Mouse (Mus musculus) cerebellum, adult 2 months (tissue): ENCODE results near the gene Hist3h2a. TPM values are rescaled to one million over a fixed set of nuclear protein-coding genes. Genes with fewer than 3 reads are reported as not detected.

Experiments used
- DNase-seq, 2 experiments: peaks; one replicate each; pipeline ENCODE4 v3.0.0; 2021
- H3K27ac ChIP-seq: fragments of 200-500 bp; 2 replicates; pipeline ENCODE4 v1.5.1; 2012; ENCODE audit warnings: low read length, control low read depth, inconsistent platforms; ENCODE audit not compliant: insufficient read depth
- H3K27me3 ChIP-seq: fragments of 200-500 bp; 2 replicates; pipeline ENCODE4 v1.6.1; 2012; ENCODE audit warnings: inconsistent platforms, mild to moderate bottlenecking, low read length, moderate library complexity; ENCODE audit not compliant: control insufficient read depth, insufficient read depth
- H3K4me1 ChIP-seq: fragments of 200-500 bp; 2 replicates; pipeline ENCODE4 v1.6.1; 2011; ENCODE audit warnings: low read length; ENCODE audit not compliant: control insufficient read depth, insufficient read depth
- H3K4me3 ChIP-seq: fragments of 200-500 bp; replicated peaks from 2 replicates; pipeline ENCODE3; 2011; ENCODE audit warnings: mild to moderate bottlenecking, low read depth, low read length, control low read depth; ENCODE audit not compliant: insufficient read depth
- CTCF ChIP-seq: fragments of 200-500 bp; IDR thresholded peaks from 2 replicates; pipeline ENCODE4 v1.5.1; 2011; ENCODE audit warnings: low read depth, mild to moderate bottlenecking, control low read depth, low read length, moderate library complexity, borderline replicate concordance; ENCODE audit not compliant: insufficient read depth
- POLR2A ChIP-seq: fragments of 200-500 bp; IDR thresholded peaks from 2 replicates; pipeline ENCODE4 v1.6.1; 2011; ENCODE audit warnings: low read length, control low read depth, borderline replicate concordance; ENCODE audit not compliant: insufficient read depth
- WGBS: fragments of 180-500 bp; shearing (Covaris S2); methylation state at CpG from one replicate; pipeline ENCODE4 v1.1.7; 2018; 5-methylcytosine and 5-hydroxymethylcytosine counted together
- polyA plus RNA-seq: library from polyadenylated mRNA; depleted of rRNA; stranded (reverse); fragments of >200 nt; gene quantifications from 2 replicates; pipeline ENCODE4 v1.2.3, GENCODE M21; 2012; rRNA removed

Hist3h2a gene
- polyA plus RNA-seq, 1 experiment, result 41.3 TPM

DNA sequence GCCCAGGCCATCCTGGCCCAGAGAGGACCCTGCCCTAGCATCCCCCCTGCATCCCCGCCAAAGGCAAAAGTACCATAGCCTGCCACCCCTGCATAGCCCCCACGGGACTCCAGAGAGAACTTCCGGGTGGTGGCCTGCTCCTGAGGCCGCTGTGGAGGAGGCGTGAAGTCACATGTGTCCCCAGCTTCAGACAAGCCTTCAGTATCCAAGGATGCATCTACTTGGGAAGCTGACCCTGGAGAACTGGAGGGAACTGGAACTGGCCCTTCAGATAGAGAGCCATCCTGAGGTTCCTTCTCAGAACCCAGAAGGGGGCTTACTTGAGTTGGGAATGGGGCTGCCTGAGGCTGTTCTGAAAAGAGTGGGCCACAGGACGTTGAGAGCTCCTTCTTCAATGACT, 45.3 kb downstream of the Hist3h2a start:
- Histone ChIP-seq H3K4me1 (no peaks in the 10 kb centered on the region), H3K27ac (no peak overlapping the region), H3K27me3 (no peaks in the 10 kb centered on the region), H3K4me3 (no peak overlapping the region)
- no peak for DNase-seq
- TF ChIP-seq POLR2A (no peak), CTCF (no peak)
- WGBS, result 84% methylated on average over 6 of the region's 6 CpGs

DNA sequence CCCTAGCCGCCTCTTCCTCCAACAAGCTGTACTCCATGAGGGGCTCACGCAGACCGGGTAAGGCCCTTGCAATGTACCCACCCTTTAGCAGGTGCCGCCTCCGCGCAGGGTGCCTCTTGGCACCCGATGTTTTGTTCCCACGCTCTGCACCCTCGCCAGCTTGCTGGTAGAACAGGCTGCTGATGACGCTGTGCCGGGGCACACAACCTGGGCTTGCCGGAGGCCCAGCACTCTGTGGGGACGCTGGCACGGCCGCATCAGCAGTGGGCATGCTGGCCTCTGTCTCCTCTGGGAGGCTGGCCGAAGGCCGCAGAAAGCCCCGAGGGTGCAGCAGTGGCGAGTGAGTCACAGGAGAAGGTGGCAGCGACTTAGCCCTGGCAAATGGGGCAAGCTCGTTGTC, 46.1 kb downstream of the Hist3h2a start:
- TF ChIP-seq POLR2A (no peak), CTCF (no peak)
- WGBS, result 85% methylated on average over 21 of the region's 21 CpGs
- Histone ChIP-seq H3K27ac (no peak overlapping the region), H3K27me3 (no peaks in the 10 kb centered on the region), H3K4me3 (no peak overlapping the region), H3K4me1 (no peaks in the 10 kb centered on the region)
- DNase-seq, result no peak

DNA sequence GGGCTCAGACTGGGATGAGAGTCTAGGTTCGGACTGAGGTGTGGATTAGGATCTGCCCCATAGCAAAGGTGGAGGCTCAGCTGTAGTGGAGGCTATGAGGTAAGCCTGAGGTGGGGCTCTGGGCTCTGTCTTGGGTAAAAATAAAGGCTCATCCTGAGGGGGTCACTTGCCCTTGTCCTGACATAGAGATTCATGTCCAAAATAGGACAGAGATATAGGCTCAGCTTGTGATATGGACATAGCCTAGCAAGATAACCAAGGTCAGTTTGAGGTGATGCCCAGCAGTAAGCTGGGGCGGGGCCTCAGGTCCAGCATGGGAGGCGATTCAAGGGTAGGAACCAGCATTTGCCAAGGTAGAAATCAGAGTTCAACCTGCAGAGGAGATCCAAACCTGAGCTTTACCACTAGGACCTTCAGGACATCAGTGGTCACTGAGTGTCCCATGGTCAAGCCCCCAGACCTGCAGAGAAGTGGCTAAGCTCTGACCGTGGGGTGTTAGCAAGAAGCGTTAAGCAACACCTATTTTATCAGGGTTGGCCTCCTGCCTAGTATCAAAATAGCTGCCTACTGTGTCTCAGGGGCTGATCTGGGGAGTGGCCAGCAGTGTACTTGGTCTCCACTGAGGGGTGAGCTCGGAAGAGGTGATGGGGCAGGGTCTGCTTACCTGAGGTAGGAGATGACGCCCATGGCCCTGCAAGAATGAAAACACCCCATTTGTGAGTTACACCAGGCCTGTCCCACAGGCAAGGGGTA, 48.0 kb downstream of the Hist3h2a start:
- H3K27me3 ChIP-seq, result no peaks in the 10 kb centered on the region
- no peak for TF ChIP-seq CTCF
- no peak for TF ChIP-seq POLR2A
- no peak overlapping the region for H3K4me3 ChIP-seq
- WGBS, result 76% methylated on average over 7 of the region's 7 CpGs
- no peaks in the 10 kb centered on the region for H3K4me1 ChIP-seq
- DNase-seq, result no peak
- no peak overlapping the region for H3K27ac ChIP-seq

Other genes with a start within 250 kb of the Hist3h2a start
- gene Olfr318, start 230.7 kb upstream of the Hist3h2a start, polyA plus RNA-seq, result not detected in 2 replicates
- gene Olfr317, start 215.5 kb upstream of the Hist3h2a start, polyA plus RNA-seq, result 0.03 TPM in 1 of 2 replicates, not detected in the other
- not detected in 2 replicates for gene Olfr316, start 202.0 kb upstream of the Hist3h2a start, polyA plus RNA-seq
- gene Olfr315, start 181.5 kb upstream of the Hist3h2a start, polyA plus RNA-seq, result not detected in 2 replicates
- not detected in 2 replicates for gene Olfr314, start 171.7 kb upstream of the Hist3h2a start, polyA plus RNA-seq
- 1.5 and 1.6 TPM in 2 replicates for gene Fam183b, start 152.7 kb upstream of the Hist3h2a start, polyA plus RNA-seq
- not detected in 2 replicates for gene Olfr313, start 139.7 kb upstream of the Hist3h2a start, polyA plus RNA-seq
- gene Olfr312, start 125.4 kb upstream of the Hist3h2a start, polyA plus RNA-seq, result not detected in 2 replicates
- gene Olfr311, start 115.4 kb upstream of the Hist3h2a start, polyA plus RNA-seq, result not detected in 2 replicates
- 22.5 and 24.5 TPM in 2 replicates for gene Gm12258, start 107.5 kb upstream of the Hist3h2a start, polyA plus RNA-seq
- 6.7 and 8.0 TPM in 2 replicates for gene 2810021J22Rik, start 87.5 kb upstream of the Hist3h2a start, polyA plus RNA-seq
- gene Zfp39, start 50.5 kb upstream of the Hist3h2a start, polyA plus RNA-seq, result 5.4 and 6.3 TPM in 2 replicates
- gene Btnl10, start 36.8 kb upstream of the Hist3h2a start, polyA plus RNA-seq, result not detected in 2 replicates
- 578 and 589 TPM in 2 replicates for gene Rnf187, start 15.8 kb upstream of the Hist3h2a start, polyA plus RNA-seq
- 154 and 186 TPM in 2 replicates for gene Hist3h2ba, start 5.8 kb upstream of the Hist3h2a start, polyA plus RNA-seq
- 3.5 and 4.8 TPM in 2 replicates for gene Trim17, start within 50 bp of the Hist3h2a start, polyA plus RNA-seq
- 25.3 and 27.5 TPM in 2 replicates for gene Trim11, start 23.4 kb downstream of the Hist3h2a start, polyA plus RNA-seq
- gene Obscn, start 181.7 kb downstream of the Hist3h2a start, polyA plus RNA-seq, result 0.43 and 0.52 TPM in 2 replicates
- 5.1 and 5.7 TPM in 2 replicates for gene Iba57, start 209.1 kb downstream of the Hist3h2a start, polyA plus RNA-seq
- 47.5 and 57.1 TPM in 2 replicates for gene Gjc2, start 228.5 kb downstream of the Hist3h2a start, polyA plus RNA-seq
- gene Guk1, start 237.5 kb downstream of the Hist3h2a start, polyA plus RNA-seq, result 207 and 235 TPM in 2 replicates
- gene Mrpl55, start 247.8 kb downstream of the Hist3h2a start, polyA plus RNA-seq, result 53.9 and 57.3 TPM in 2 replicates